Mouse (Mus musculus): ENCODE results near the gene Jund. TPM values are rescaled to one million over a fixed set of nuclear protein-coding genes. Genes with fewer than 3 reads are reported as not detected.

Gene Jund
- total RNA-seq, 2 experiments from 2014 or later: 21.1 to 36.0 TPM

- ATAC-seq (replicated peaks; ENCODE audit: low FRiP score, poor library complexity, severe bottlenecking): peak; percentile 79
Measured at GRCm38 (mm10) chr8:70718297-70718696, 19.5 kb downstream of the Jund start, which contains the start of gene Gm3336. Gm3336 (plus strand) TSS chr8:70718543.

DNA sequence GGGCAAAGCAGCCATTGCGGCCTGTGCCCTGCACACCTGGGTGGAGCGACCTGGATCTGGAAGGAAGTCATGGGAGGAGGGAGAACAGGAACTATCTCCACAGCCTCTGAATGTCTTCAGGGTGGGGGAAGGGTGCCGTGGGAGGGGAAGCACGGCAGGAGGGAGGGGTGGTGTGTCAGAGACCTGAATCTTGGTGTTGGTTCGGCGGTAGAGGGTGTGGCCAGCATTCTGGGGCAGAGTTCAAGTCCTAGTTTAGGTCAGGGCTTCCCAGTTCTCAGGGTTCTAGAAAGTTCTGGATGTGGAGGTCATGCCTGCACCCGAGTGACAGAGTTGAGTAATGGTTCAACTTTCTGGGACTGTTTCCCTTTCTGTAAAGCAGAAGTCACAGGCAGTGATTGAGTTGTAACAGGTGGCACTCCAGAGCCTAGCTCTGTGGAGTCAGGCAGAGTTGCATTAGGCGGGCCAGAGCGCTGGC lies 21.1 kb downstream of the Jund start:
- ATAC-seq (replicated peaks; ENCODE audit: low FRiP score, poor library complexity, severe bottlenecking): no peak

- no peak for ATAC-seq (replicated peaks; ENCODE audit: low FRiP score, poor library complexity, severe bottlenecking)
Measured at GRCm38 (mm10) chr8:70720739-70721138, 22.0 kb downstream of the Jund start.

DNA sequence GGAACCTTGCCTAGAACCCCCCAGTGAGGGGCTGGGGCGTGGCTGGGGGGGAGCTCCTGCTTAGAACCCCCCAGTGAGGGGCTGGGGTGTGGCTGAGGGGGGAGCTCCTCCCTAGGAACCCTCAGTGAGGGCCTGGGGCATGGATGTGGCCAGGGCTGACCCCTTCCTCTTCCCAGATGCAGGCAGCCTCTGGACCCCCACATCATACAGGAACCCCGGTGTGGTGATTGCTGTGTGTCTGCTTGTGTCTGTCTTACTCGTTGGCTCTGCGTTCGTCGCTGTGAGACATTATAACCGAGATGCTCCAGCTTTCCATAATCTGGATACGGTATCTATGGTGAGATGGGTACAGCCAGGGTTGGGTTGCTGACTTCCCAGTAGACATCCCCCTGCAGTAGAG lies 22.9 kb downstream of the Jund start:
- no peak for ATAC-seq (replicated peaks; ENCODE audit: low FRiP score, poor library complexity, severe bottlenecking)

DNA sequence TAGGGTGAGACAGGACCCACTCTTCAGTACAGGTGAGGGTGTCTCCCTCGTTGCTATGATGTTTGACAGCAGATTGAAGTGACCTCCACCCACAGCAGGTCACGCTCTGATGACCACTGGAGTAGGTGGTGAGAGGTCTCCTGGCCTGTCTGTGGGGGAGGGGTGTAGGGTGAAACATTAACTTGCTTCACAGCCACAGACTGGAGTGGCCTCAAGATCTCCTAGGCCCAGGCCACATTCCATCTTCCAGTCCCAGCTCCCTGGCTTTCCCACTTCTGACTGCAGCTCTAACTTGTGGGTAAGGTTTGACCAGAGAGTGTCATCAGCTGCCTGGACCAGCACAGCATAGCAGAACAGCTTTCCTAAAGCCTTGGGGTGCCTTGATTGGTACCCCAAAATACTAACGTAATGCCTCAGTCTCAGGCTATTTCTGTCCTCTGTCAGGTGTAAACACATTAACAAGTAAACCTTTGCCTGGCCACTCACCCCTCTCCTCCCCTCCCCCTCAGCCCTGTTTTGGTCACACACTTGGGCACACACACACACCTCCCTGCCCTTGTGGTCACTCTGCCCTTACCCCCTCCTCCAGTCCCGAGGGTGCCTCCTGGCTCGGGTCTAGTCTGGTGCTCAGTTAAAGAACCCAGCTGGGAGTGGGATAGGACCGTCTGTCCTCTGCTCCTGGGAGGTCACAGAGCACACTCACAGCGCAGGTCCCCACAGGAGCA lies 24.9 kb downstream of the Jund start, which contains the start of gene Pde4c:
TSS of gene Pde4c (plus strand) at position 235 of the 725 bp plus-strand sequence.
- ATAC-seq (replicated peaks; ENCODE audit: low FRiP score, poor library complexity, severe bottlenecking): no peak

DNA sequence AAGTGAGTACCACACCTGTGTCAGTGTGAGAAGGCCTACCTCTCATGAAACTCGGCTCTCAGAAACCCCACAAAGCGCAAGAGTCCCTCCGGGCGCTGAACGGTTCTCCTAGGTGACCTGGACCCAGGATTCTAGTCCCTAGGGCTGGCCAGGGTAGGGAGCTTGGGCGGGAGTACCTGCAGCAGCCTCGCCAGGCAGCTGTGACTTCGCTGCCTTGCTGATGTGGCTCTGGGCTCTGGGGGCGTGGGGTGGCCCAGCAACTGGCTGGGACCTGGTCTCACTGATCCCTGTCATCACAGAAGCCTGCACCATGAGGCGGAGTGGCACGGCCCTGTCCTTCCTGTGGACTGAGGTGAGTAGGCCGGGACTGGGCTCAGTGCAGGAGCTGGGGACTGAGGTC lies 25.5 kb downstream of the Jund start:
- no peak for ATAC-seq (replicated peaks; ENCODE audit: low FRiP score, poor library complexity, severe bottlenecking)

DNA sequence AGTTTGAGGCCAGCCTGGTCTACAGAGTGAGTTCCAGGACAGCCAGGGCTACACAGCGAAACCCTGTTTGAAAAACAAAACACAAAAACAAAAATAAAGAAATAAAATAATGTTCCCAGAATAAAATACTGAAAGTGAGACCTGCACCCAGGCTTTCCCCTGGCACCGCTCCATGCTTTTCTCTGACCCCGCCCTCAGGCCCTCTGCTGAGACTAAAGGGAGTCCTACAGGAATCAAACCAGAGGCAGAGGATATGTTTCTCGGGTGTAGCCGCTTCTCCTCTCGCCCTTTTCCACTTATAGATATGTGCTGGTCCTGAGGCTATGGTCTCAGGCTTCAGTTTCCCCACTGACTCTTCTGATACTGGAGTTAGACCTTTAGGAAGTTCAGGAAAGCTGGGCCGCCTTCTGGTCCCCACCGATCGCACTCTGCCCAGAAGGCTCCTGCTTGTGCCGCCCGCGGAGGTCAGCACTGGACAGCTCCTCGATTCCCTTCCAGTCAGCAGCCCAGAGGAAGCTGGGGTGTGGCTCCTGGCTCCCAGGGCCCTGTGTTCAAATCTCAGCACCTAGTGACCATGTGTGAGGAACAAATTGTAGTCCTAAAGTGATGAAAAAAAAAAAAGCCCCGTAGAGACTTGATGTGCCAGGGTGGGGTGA lies 27.2 kb downstream of the Jund start:
- ATAC-seq (replicated peaks; ENCODE audit: low FRiP score, poor library complexity, severe bottlenecking): no peak

DNA sequence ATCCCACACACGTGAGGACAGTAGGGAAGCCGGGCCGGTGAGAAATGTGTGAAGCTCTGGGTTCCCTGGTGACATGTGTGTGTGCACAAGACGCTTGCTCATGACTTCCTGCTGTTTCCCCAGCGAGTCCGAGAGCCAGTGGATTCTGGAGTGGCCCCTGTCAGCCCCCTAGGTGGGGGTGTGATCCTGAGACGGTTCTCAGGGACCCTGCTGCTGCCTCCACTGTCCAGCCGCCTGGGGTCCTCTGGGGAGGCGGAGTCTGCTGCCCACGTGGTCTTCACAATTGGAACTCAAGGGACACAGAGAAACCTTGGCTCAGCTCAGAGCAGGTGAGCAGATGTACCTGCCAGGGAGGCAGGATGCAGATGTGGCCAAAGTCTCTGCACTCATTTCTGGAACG lies 28.0 kb downstream of the Jund start:
- no peak for ATAC-seq (replicated peaks; ENCODE audit: low FRiP score, poor library complexity, severe bottlenecking)

- no peak for ATAC-seq (replicated peaks; ENCODE audit: low FRiP score, poor library complexity, severe bottlenecking)
Measured at GRCm38 (mm10) chr8:70729808-70730475, 31.2 kb downstream of the Jund start.

DNA sequence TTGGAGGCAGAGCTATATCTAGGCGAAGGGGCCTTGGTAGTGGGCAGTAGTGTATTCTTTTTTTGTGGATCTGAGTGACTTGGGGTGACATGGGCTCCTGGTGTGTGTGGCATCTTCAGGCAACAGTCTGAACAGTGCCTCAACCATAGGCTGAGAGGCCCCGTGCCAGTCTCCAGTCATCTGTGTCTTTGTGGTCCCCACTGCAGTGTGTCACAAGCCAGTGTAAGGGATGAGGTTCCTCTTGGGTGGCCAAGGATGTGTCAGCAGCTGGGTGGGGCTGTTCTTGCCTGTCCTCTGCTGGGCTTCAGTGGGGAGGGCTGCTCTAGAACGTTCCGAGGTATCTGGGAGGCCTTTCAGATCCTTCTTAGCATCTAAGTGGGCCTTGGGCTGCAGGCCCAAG lies 32.2 kb downstream of the Jund start:
- ATAC-seq (replicated peaks; ENCODE audit: low FRiP score, poor library complexity, severe bottlenecking): no peak

GRCm38 (mm10) chr8:70737705-70738104 lies 39.0 kb downstream of the Jund start:
- no peak for ATAC-seq (replicated peaks; ENCODE audit: low FRiP score, poor library complexity, severe bottlenecking)

DNA sequence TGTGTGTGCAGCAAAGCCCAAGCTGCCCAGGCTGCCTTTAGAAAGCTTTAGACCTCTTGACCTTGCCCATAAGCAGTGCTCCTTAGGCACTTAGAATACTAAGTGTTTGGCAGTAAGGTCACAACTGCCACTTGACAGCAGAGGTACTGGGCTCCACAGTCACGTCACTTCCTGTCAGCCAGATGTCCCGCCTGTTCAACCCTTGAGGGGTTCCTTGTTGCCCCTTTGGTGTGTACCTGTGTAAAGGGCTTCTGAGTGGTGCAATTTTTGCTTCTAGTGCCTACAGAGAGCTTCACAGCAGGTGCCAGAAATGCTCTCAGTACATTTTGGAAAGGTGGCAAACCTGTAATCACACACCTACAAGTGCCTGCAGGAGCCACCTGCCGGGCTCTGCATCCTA lies 39.5 kb downstream of the Jund start:
- ATAC-seq (replicated peaks; ENCODE audit: low FRiP score, poor library complexity, severe bottlenecking): no peak

DNA sequence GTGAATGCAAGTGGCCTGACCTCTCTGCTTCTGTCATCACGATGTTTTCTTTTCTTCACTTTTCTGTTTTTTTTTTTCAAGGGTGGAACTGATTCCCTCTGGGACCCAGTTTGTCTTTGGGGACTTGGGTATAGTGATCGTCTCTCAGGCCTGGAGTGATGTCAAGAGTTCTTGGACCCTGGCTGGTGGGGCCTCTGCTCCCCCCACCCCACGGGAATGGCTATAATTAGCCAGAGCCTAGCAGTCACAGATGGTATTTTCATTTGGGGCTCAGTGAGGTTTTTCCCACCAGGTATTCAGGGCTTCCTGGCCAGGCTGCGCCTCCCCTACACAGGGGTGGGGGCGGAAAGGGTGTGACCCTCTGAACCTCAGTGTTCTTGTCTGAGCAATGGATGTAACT lies 42.9 kb downstream of the Jund start:
- ATAC-seq (replicated peaks; ENCODE audit: low FRiP score, poor library complexity, severe bottlenecking): no peak

- no peak for ATAC-seq (replicated peaks; ENCODE audit: low FRiP score, poor library complexity, severe bottlenecking)
Measured at GRCm38 (mm10) chr8:70742176-70742575, 43.4 kb downstream of the Jund start.

- ATAC-seq (replicated peaks; ENCODE audit: low FRiP score, poor library complexity, severe bottlenecking): no peak
Measured at GRCm38 (mm10) chr8:70742981-70743655, 44.4 kb downstream of the Jund start.

- ATAC-seq (replicated peaks; ENCODE audit: low FRiP score, poor library complexity, severe bottlenecking): no peak
Measured at GRCm38 (mm10) chr8:70743656-70744590, 45.2 kb downstream of the Jund start.

DNA sequence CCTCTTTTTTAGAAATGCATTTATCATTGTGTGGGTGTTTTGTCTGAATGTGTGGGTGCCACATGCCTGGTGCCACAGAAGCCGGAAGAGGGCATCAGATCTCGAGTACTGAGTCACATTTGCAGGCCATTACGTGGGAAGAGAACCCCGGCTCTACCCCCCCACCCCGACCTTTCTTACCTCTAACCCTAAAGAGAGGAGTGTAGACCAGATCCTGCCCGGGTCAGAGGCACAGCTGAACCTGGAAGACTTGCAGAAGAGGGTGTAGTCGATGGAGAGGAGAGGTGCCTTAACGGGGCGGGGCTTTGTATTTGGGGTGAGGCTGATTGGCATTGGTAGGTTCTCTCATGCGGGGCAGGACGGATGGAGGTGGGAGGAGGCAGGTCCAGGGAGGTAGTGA lies 46.1 kb downstream of the Jund start:
- no peak for ATAC-seq (replicated peaks; ENCODE audit: low FRiP score, poor library complexity, severe bottlenecking)

DNA sequence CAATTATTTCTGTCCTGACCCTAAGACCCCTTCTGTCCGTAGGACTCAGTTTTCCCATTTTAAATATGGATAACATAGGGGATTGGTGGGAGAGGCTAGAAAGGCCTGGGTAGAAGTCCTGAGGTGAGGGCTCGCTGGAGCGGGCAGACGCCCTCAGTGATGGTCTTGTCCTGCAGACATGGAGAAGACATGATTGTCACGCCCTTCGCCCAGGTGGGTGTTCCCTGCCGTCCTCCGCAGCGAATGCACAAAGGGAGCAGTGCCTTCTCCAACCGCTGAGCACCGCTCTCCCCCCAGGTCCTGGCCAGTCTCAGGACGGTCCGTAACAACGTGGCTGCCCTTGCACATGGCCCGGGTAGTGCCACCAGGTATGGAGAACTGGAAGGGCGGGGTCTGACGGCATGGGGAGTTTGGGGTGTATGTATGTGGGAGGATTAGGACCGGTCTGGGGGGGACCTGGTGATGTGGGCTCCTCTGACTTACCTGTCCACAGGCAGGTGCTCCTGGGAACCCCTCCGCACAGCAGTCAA lies 47.0 kb downstream of the Jund start:
- ATAC-seq (replicated peaks; ENCODE audit: low FRiP score, poor library complexity, severe bottlenecking): no peak

DNA sequence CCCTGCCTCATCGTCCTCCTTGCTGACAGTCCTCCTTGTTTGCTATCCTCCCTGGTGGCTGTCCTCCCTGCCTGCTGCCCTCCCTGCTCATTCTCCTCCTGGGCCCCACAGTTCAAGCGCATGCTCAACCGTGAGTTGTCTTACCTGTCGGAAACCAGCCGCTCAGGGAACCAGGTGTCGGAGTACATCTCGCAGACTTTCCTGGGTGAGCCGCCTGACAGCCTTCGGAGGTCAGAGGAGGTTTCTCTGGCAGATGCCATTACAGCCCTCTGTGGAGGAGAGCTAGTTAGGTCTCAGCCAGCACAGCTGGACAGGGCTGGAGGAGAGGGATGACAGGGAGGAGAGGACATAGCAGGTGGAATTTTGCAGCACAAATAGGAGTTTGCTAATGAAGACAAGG lies 47.9 kb downstream of the Jund start:
- no peak for ATAC-seq (replicated peaks; ENCODE audit: low FRiP score, poor library complexity, severe bottlenecking)

All from erythroid progenitor cell, adult 5-6 weeks (primary cell).